Mouse (Mus musculus) lung, adult 10 weeks (tissue): ENCODE measurements around the gene Orai1. TPM values are rescaled to one million over a fixed set of nuclear protein-coding genes. Genes with fewer than 3 reads are reported as not detected.

ENCODE experiments used
- polyA plus RNA-seq: library from polyadenylated mRNA; stranded (reverse); fragments of 350-450 nt; fragmentation: Illumina TruSeq; extraction: RNeasy Lipid Tissue Mini Kit (QIAGEN cat#74804); gene quantifications from one replicate; pipeline ENCODE4 v1.2.3, GENCODE M21; 2014; ENCODE audit warnings: low read depth, low replicate concordance; ENCODE audit not compliant: insufficient read depth

The Orai1 gene
- 24.5 TPM for polyA plus RNA-seq

DNA sequence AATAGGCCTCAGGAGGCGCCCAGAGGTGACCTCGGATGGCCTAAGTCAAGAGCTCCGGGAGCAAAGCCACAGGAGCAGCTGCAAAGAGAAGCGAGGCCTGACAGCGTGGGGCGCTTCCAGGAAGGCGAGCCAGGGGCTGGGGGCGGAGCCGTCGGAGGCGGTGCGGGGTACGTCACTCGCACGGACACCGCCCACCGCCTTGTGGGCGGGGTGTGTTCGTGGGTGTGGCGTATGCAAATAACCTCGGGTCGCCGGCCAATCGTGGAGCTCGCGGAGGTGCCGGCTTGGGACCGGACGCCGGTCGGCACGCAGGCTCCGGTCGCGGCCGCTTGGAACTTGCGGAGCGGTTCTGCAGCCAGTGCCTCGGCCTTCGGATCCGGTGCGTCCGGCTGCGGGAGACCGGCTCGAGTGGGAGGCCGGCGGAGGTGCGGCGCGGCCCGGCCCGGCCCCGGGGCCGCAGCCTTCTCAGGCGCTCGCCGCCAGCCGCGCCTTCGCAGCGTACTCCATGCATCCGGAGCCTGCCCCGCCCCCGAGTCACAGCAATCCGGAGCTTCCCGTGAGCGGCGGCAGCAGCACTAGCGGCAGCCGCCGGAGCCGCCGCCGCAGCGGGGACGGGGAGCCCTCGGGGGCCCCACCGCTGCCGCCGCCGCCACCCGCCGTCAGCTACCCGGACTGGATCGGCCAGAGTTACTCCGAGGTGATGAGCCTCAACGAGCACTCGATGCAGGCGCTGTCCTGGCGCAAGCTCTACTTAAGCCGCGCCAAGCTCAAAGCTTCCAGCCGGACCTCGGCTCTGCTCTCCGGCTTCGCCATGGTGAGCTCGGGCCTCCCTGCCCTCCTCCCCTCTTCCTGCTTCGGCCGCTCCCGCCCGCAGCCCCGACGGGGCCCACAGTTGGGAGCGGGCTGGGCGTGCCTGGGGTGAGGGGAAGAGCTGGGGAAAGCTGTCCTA lies at the start of gene Orai1:
TSS of gene Orai1 (plus strand) at position 322 of the 949 bp plus-strand sequence.

DNA sequence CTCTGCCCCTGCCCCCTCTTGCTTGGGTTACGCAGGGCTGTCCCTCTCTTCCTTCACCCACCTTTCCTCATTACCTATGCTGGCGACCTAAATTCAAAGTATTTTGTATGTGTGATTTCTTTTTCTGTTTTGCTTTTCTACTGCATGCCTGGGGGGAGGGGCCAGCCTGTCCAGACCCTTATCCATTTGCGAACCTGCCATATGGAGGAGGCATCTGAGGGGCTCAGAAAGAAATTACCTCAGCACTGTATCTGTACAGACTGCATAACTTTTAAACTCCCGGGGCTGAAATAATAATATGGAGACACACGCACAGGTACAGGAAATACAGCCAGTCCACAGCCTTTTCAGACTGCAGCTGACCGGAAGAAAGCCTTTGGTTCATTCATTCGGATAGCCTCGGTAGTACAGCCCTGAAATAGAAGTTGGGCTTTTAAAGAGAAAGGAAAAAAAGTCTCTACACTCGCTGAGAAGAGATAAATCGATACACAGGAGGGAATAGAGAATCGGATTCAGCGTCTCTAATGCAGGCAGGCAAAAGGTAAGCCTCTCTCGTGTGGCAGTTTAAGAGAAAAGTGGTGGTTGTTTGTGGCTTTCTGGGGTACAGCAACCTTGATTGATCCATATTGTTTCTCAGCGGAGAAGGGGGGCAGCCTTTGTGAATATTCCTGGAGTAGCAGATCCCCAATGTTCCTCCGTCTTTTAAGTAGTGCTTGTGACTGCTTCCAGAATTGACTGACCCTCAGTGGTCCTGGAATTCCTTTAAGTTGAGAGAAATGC lies 25.1 kb upstream of the Orai1 start, which contains the start of gene Kdm2b:
TSS of gene Kdm2b (minus strand) at position 273 of the 780 bp plus-strand sequence.

DNA sequence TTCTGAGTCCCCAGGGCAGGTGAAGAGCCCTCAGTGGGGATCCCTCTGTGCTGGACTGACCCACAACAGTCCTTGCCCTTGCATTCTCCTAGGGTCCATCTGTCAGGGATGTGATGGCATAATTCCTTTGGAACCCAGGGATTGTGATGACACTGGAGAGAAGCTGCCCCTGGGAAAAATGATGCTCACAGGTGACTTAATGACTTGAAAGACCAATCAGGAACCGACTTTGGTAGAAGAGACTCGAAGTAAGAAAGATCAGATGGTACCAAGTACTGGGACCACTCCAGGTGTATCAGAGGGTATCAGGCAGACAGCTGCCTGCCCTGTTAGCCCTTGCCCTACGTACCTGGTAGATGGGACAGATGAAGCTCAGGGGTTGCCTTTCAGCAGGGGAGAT lies 32.0 kb downstream of the Orai1 start, which contains the start of gene Morn3:
TSS of gene Morn3 (minus strand) at position 101 of the 400 bp plus-strand sequence.

DNA sequence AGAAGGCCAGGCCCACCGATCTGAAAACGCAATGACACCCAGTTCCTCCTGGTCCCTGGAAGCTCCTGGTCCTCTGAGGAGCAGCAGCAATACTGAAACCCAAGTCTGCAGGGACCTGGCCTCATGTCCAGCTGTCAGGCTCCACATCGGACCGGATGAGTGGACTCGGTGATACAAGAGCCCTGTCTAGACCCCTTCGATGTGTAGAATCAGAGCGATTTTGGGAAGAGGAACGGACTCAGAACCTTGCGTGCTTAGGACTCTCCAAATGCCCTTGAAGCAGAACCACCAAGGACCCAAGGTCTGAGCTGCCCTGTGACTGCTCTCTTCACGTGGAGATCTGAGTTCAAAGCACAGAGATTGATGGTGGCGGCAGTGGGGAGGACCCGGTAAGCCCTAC lies 53.2 kb downstream of the Orai1 start, which contains the start of gene Tmem120b:
TSS of gene Tmem120b (plus strand) at position 301 of the 400 bp plus-strand sequence.

Other genes starting within 250 kb of the Orai1 start
- 10.3 TPM for gene Camkk2, start 235.7 kb upstream of the Orai1 start, polyA plus RNA-seq
- gene Anapc5, start 193.7 kb upstream of the Orai1 start, polyA plus RNA-seq, result 134 TPM
- 9.6 TPM for gene Rnf34, start 165.0 kb upstream of the Orai1 start, polyA plus RNA-seq
- gene Kdm2b, start 25.3 kb upstream of the Orai1 start, polyA plus RNA-seq, result 7.5 TPM
- gene Morn3, start 31.9 kb downstream of the Orai1 start, polyA plus RNA-seq, result 15.2 TPM
- 5.8 TPM for gene Tmem120b, start 53.3 kb downstream of the Orai1 start, polyA plus RNA-seq
- 7.4 TPM for gene Rhof, start 117.6 kb downstream of the Orai1 start, polyA plus RNA-seq
- gene Setd1b, start 127.1 kb downstream of the Orai1 start, polyA plus RNA-seq, result 3.3 TPM
- 27.5 TPM for gene Psmd9, start 154.3 kb downstream of the Orai1 start, polyA plus RNA-seq
- 0.41 TPM for gene Hpd, start 167.7 kb downstream of the Orai1 start, polyA plus RNA-seq
- gene Wdr66, start 237.0 kb downstream of the Orai1 start, polyA plus RNA-seq, result 9.5 TPM